Mouse (Mus musculus): ENCODE data around the gene Zc3h7b. TPM values are rescaled to one million over a fixed set of nuclear protein-coding genes. Genes with fewer than 3 reads are reported as not detected.

Zc3h7b gene
- total and polyA plus RNA-seq, 2 experiments from 2014 or later = 34.5 to 148 TPM

DNA sequence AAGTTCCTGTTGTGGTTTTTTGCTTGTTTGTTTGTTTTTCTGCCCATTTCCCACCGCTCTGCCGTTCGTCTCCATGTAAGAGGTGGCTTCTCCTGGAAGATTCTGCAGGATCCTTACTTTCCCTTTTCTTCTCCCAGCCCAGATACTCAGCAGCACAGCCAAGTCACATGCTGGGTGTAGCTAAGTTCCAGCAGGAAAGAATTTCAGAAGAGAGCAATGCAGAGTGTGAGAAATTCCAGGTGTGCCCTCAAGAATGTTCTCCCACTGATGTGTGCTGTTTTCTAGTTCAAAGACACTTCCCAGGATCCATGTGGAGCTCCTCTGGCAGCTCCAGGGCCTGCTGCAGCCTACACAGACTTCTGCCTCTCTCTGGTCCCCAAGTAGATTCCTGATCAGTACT is 60.0 kb downstream of the Zc3h7b start:
- Histone ChIP-seq H3K27me3 (ENCODE audit: insufficient read depth, low read length) (no peaks in the 10 kb centered on the region), H3K27ac (peak overlapping the region; percentile 48; the same call in 1 of the 2 replicates), H3K9me3 (ENCODE audit: low read length) (no peaks in the 10 kb centered on the region), H3K4me3 (ENCODE audit: low read length) (no peak overlapping the region), H3K4me1 (ENCODE audit: insufficient read depth, low read length) (peaks cover 23% of the 10 kb centered on the region), H3K4me2 (ENCODE audit: low read depth, low read length) (no peak overlapping the region), H3K9ac (replicated peaks; ENCODE audit: low read length) (no peak overlapping the region), H3K36me3 (ENCODE audit: insufficient read depth, low read length) (no peaks in the 10 kb centered on the region)
- DNase-seq (ENCODE audit: low spot score) (no peak), ATAC-seq (no peak)
- no peak for TF ChIP-seq CTCF (IDR thresholded peaks at IDR 0.05; ENCODE audit: low read depth)
- WGBS = 67% methylated on average over 3 of the region's 3 CpGs

DNA sequence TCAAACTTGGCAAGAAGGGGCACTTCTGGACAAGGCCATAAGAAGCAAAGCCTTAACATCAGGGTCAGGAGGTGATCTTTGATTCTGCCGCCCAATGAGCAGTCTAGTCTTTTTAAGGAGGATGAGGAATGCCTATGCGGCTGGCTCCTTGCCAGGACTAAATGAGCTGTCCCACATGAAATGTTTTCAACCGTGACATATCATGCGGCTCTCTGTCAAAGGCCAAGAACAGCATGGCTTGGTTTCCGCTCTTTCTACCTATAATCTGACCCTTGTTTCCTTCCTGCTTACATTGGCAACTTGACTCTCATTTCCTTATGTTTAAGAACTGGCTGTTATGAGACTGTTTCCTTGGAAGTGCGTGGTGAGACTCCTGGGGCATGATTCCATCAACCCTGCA is 60.8 kb downstream of the Zc3h7b start:
- Histone ChIP-seq H3K4me1 (ENCODE audit: insufficient read depth, low read length) (peaks cover 23% of the 10 kb centered on the region), H3K27ac (peak overlapping the region; percentile 48; the same call in 1 of the 2 replicates), H3K4me3 (ENCODE audit: low read length) (no peak overlapping the region), H3K9ac (replicated peaks; ENCODE audit: low read length) (no peak overlapping the region), H3K4me2 (ENCODE audit: low read depth, low read length) (no peak overlapping the region), H3K9me3 (ENCODE audit: low read length) (no peaks in the 10 kb centered on the region), H3K27me3 (ENCODE audit: insufficient read depth, low read length) (no peaks in the 10 kb centered on the region), H3K36me3 (ENCODE audit: insufficient read depth, low read length) (no peaks in the 10 kb centered on the region)
- 27% methylated on average over 6 of the region's 6 CpGs for WGBS
- ATAC-seq = no peak
- TF ChIP-seq CTCF (IDR thresholded peaks at IDR 0.05; ENCODE audit: low read depth) = no peak
- peak; percentile 50 for DNase-seq (ENCODE audit: low spot score)

DNA sequence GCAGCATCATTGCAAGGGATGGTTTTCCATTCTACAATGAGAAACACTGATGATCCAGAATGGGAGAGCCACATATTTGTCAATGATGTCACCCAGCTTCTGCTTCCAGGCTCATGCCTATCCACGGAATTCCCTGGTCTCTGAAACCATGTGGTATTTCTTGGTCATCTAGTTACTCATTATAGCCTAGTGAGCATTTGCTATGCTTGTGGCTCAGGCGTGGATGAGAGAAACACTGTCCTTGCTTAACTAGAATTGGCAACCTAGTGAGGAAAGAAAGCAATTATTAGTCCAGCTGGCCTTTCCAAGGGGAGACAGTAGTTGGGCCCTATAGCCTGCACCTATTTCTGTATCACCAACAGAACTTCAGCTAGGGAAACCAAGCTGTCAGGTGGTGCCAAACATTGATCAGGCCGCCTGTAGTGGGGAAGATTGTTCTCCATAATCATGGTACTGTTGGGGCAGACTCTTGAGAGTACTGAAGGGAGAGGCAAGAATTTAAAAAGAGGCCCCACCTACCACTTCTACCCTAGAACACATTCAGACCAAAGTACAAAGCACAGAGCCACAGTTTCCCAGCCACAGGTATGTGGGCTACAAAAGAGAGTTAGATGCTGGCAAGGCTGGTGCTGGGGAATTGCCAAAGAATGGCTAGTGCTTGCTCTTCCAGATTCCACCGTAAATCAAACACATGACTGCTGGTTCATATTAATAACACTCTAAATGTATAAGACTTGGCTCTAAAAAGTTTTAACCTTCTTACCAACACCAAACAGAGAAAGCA is 62.0 kb downstream of the Zc3h7b start:
- no peak for TF ChIP-seq CTCF (IDR thresholded peaks at IDR 0.05; ENCODE audit: low read depth)
- Histone ChIP-seq H3K36me3 (ENCODE audit: insufficient read depth, low read length) (no peaks in the 10 kb centered on the region), H3K9ac (replicated peaks; ENCODE audit: low read length) (no peak overlapping the region), H3K4me2 (ENCODE audit: low read depth, low read length) (no peak overlapping the region), H3K4me1 (ENCODE audit: insufficient read depth, low read length) (peaks cover 23% of the 10 kb centered on the region), H3K27me3 (ENCODE audit: insufficient read depth, low read length) (no peaks in the 10 kb centered on the region), H3K9me3 (ENCODE audit: low read length) (no peaks in the 10 kb centered on the region), H3K4me3 (ENCODE audit: low read length) (no peak overlapping the region), H3K27ac (no peak overlapping the region)
- no peak for DNase-seq (ENCODE audit: low spot score)
- no peak for ATAC-seq
- WGBS = 79% methylated on average over 4 of the region's 4 CpGs

DNA sequence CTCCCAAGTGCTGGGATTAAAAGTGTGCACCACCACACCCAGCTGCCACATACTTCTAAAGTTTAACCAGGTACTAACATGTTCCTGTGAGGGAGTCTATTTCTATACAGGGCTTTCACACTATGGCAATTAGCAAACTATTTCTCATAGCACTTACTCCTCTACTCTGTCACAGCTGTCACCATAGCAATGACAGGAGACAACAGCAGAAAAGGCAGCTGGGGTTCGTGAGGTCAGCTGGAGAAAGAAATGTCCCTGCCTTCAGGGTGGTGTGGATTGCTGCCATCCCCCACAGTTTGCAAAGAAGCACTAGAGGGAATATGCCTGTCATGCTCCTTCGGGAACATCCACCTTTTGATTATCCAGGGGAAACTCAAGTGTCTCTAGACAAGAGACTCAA is 63.9 kb downstream of the Zc3h7b start:
- DNase-seq (ENCODE audit: low spot score) = no peak
- H3K27me3 ChIP-seq (ENCODE audit: insufficient read depth, low read length) = no peaks in the 10 kb centered on the region
- H3K4me1 ChIP-seq (ENCODE audit: insufficient read depth, low read length) = peaks cover 27% of the 10 kb centered on the region
- no peaks in the 10 kb centered on the region for H3K9me3 ChIP-seq (ENCODE audit: low read length)
- no peak for TF ChIP-seq CTCF (IDR thresholded peaks at IDR 0.05; ENCODE audit: low read depth)
- H3K4me2 ChIP-seq (ENCODE audit: low read depth, low read length) = no peak overlapping the region
- no peak overlapping the region for H3K4me3 ChIP-seq (ENCODE audit: low read length)
- ATAC-seq = no peak
- H3K27ac ChIP-seq = no peak overlapping the region
- H3K36me3 ChIP-seq (ENCODE audit: insufficient read depth, low read length) = no peaks in the 10 kb centered on the region
- H3K9ac ChIP-seq (replicated peaks; ENCODE audit: low read length) = no peak overlapping the region
- 59% methylated on average over 2 of the region's 2 CpGs for WGBS

DNA sequence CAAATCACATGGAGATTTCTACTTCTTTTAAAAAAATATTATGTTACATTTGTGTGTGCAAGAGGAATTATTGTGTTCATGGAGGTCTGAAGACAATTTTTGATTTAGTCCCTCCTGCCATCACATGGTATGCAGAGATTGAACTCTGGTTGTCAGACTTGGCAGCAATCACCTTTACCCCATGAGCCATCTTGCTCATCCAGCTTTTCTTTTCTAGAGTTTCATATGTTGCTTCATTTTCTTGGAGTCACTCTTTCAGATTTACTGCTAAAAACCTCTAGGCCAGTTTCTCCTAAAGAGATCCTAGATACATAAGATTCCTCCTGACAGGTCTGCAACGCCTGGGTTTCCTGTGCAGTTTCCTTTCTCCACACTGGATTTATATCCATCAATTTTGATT is 64.7 kb downstream of the Zc3h7b start:
- Histone ChIP-seq H3K9ac (replicated peaks; ENCODE audit: low read length) (peak overlapping the region; percentile 81), H3K4me1 (ENCODE audit: insufficient read depth, low read length) (peaks cover 25% of the 10 kb centered on the region), H3K36me3 (ENCODE audit: insufficient read depth, low read length) (no peaks in the 10 kb centered on the region), H3K27ac (peak overlapping the region; percentile 98), H3K9me3 (ENCODE audit: low read length) (no peaks in the 10 kb centered on the region), H3K27me3 (ENCODE audit: insufficient read depth, low read length) (no peaks in the 10 kb centered on the region), H3K4me3 (ENCODE audit: low read length) (peak overlapping the region; percentile 62; the same call in 1 of the 2 replicates), H3K4me2 (ENCODE audit: low read depth, low read length) (peak overlapping the region; percentile 66)
- no peak for TF ChIP-seq CTCF (IDR thresholded peaks at IDR 0.05; ENCODE audit: low read depth)
- DNase-seq (ENCODE audit: low spot score) (no peak), ATAC-seq (no peak)
- 37% methylated on average over 1 of the region's 1 CpGs for WGBS

DNA sequence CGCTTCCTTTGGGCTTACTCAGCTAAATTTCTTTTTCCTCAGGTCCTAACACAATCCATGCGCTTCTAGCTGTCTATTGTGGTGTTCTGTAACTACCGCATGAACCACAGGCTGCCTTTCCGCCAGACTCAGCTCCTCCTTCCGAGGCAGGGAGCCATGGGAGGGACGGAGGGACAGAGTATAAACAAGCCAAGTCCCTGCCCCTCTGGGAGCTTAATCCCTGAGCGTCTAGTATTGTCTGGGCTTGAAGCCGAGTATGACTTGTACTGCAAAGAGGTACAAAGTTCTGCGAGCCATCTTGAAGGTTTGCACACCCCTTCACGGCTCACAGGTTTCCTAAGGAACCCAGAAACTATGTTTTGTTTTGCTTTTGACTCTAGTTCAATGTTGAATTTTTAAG is 65.3 kb downstream of the Zc3h7b start:
- Histone ChIP-seq H3K4me3 (ENCODE audit: low read length) (peak overlapping the region; percentile 62), H3K4me2 (ENCODE audit: low read depth, low read length) (peak overlapping the region; percentile 66), H3K4me1 (ENCODE audit: insufficient read depth, low read length) (peaks cover 28% of the 10 kb centered on the region), H3K36me3 (ENCODE audit: insufficient read depth, low read length) (0 out of 2 replicates have a peak, but pooled peaks cover 4% of the 10 kb centered on the region), H3K27ac (peak overlapping the region; percentile 98), H3K27me3 (ENCODE audit: insufficient read depth, low read length) (no peaks in the 10 kb centered on the region), H3K9me3 (ENCODE audit: low read length) (no peaks in the 10 kb centered on the region), H3K9ac (replicated peaks; ENCODE audit: low read length) (peak overlapping the region; percentile 81)
- ATAC-seq = peak; percentile 50
- DNase-seq (ENCODE audit: low spot score) = peak; percentile 94
- TF ChIP-seq CTCF (IDR thresholded peaks at IDR 0.05; ENCODE audit: low read depth) = no peak
- under 1% methylated on average over 10 of the region's 10 CpGs for WGBS
